Mouse (Mus musculus) thymus, postnatal 14 days (tissue): ENCODE measurements around the gene Casq2.

ENCODE experiments used
- DNase-seq: peaks from one replicate; pipeline ENCODE4 v3.0.0; 2021

The Casq2 gene

DNA sequence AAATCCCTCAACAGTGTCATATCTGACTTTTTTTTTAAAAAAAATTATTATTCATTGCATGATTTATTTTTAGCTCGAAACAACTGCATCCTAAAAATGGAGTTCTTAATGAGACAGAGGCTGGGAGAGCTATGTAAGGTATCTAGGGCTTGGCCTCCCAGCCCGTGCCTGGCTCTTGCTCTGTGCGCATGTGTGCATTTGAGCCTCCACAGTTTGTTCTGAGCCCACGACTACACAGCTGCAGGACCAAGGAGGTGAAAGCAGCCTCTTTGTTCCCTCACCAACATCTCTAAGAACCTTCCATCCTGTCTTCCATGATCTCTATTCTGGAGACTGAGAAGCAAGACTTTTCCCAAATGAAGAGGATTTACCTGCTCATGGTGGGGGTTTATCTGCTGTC lies at the start of gene Casq2:
Casq2 (plus strand) TSS at position 133 of the 400 bp plus-strand sequence.
- DNase-seq, result no peak

- no peak for DNase-seq
Measured at GRCm38 (mm10) chr3:102037806-102038205, 48.4 kb upstream of the Casq2 start.

DNA sequence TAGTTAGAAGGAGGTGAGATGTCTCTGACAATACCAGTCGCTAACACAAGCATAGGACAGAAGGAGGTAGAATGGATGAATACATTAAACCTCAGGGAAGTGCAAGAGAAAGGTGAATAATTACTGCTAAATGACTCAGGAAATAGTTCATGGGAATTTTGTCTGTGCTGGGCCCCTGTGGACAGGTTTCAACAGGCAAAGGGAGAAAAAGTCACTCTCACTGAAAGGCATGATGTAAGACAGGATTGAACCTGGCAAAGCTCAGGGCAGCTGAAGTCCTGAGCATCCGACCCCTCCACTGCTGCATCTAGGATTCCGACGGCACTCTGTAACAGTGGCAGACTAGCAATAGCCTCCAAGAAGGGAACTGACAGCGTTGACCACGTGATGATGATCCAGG lies 47.6 kb upstream of the Casq2 start:
- DNase-seq, result no peak

- DNase-seq, result no peak
Measured at GRCm38 (mm10) chr3:102041632-102042031, 44.6 kb upstream of the Casq2 start.

- no peak for DNase-seq
Measured at GRCm38 (mm10) chr3:102045071-102045470, 41.1 kb upstream of the Casq2 start.

DNA sequence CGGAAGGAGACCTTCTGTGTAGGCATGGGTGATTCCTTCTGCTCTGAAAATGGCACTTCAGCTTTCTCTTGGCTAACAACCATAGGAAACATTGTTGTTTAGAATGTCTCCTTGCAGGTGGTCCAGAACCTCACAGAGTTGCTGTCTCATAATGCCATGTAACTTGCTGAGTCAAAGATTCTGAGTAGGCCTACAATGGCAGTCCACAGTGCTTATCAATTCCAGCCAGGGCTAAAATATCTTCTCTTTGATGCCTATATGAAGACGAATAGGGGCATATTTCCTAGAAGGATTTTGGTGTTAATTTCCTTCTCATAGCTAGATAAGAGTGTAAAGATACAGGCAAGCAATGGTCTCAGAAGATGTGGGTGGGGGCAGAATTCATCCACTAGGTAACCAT lies 38.7 kb upstream of the Casq2 start:
- DNase-seq, result no peak

DNA sequence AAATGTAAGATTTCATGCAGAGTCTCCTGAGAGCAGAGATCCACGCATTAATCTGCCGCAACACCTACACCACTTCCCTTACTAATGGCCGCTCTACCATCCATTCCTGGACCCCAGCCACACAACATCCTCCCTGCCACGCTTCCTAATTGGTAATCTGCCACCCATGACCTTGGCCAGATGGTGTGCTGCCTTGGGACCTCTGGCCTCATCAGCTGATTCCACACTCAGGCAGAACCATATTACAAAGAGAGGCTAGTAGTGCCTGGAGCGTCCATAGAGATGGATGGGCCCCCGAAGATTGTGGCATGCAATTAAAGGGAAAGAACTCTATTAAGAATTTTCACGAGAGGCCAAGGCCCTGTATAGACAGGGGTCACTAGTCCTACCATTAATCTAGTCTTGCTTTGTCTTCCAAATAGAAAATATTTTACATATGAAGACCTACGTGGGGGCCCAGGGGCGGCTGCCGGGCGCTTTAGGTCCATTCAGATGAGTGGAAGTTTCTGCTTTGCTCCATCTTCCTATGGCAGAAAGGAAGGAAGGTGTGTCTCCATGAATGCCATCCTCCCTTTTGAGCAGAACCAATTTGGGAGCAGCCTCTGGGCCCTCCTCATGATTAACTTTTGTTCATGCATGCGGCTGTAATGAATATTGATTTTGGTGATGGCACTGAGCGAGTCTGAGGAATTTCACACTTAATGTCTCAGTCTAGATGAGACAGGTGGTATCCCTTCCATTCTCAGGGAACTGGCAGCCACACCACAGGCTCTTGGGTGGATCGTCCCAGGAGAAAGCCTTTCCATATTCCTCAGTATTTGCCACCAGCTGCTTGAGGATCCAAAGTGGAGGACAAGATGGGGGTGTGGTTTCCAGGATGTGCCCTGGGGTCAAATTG lies 36.8 kb upstream of the Casq2 start:
- DNase-seq, result no peak

DNA sequence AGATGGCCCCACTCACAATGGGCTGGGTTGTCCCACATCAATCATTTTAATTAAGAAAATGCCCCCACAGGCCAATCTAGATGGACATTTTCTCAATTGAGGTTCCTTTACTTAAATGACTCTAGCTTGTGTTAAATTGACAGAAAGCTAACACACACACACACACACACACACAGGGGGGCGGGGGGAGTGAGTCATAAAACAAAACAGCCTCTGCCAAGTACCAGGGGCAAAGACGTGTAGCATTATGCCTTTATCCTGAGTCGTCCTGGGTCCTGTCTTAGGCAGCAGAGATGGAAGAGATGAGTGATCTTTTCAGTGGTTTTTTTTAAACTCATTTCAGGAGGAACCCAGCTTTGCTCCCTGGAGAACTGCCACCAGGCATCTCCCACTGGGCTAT lies 34.2 kb upstream of the Casq2 start:
- no peak for DNase-seq

DNA sequence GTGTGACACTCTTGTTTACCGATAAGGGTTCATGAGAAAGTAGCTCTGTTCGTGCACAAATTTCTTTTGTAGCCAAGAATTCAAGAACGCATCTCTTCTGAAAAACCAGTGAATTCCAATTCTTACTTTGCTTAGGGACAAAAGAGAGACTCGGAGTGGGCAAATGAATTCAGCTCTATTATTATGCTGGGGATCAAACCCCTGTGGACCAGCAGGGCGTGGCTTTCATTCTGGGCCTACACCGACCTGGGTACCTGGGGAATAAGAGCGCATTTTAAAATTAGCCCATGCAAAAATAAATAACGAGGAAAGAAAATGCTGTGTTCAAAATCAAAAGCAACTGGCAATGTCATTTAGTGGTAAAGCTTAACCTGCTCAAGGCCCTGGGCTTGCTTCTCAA lies 32.9 kb upstream of the Casq2 start:
- DNase-seq, result no peak

DNA sequence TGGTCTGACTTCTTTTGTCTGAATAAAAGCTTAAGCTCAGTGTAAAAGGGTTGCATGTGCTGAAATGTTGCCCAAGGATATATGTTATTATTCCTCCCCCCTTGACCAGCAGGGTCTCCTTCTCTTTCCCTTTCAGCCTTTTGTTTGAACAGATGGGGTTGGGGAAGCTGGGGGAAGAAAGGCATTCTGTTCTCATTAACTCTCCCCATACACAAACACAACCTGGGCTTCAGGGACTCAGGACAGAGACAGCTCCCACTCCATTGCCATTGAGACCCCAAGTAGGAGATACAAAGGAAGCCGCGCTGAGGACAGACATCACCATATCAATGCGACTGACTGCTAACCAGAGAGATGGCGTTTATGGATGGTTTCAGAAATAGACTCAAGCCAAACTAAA lies 30.3 kb upstream of the Casq2 start:
- no peak for DNase-seq

DNA sequence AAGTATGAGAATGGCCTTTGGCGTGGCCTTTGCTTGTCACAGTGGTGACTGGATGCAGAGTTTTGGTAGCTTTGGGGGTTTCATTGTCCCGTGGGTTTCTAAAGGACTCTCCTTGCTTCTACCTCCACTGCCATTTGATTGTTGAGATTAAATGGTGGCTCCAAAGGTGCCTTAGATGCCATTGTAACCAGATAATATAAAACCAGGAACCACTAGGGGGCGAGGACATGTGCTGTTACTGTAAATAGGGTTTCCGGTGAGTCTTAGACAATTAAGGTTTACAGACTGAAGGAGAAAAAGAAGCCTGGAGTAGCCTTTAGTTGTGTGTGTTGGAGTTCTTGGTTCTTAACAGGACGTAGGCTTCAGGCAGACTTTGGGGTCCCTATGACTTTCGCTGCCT lies 26.1 kb upstream of the Casq2 start:
- DNase-seq, result no peak

DNA sequence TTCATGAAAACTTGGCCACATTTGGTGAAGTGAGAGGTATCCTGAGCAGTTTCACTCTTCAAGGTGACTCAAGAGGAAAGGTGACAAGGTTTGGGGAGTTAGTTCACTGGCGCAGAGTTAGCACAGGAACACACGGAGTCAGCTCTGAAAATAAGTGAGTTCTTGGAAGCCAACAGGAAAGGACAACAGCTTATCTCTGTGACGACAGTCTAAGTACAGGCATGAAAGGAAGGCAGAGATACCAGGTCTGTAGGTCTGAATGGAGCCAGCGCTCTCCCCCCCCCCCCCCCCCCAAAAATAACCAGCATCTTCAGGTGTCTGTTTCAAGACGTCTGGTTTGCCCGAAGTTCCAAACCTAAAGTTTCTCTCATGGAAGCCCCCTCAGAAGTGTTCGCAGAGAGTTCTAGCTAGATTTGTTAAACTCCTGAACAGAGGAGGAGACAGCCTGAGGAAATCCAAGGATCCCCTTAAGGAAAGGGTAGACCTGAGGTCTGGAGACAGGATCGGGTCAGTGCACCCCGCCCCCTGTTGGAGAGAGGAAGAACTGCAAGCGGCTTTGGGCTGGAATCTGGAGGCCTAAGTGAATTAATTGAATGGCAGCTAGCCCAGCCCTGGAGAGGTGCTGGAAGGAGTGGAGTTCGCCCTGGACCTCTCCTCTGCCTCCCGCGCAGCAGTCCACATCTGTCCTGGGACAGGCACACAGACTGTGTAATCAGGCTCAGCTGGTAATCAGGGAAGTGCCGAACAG lies 24.1 kb upstream of the Casq2 start:
- peak; percentile 54 for DNase-seq

- DNase-seq, result no peak
Measured at GRCm38 (mm10) chr3:102062671-102063010, 23.6 kb upstream of the Casq2 start.

- no peak for DNase-seq
Measured at GRCm38 (mm10) chr3:102063273-102064120, 22.7 kb upstream of the Casq2 start.

GRCm38 (mm10) chr3:102064566-102064965 lies 21.6 kb upstream of the Casq2 start:
- no peak for DNase-seq

DNA sequence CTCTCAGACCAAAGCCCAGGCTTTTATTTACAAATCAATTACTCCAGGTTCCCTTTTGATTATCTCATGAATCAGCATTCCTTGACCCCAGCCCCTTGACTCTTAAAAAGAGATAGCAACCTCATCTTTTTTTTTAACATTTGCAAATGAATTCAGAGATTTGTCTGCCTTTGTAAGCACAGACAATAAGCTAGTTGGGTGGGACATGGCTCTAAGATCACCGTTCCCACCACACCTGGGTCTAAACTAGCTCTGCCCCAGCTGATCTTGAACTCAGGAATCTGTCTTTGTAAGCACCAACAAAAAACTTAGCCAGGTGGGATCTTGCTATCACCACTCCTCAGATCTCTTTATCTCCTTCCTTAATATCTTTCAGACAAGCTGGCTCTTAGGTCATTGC lies 18.9 kb upstream of the Casq2 start:
- no peak for DNase-seq

DNA sequence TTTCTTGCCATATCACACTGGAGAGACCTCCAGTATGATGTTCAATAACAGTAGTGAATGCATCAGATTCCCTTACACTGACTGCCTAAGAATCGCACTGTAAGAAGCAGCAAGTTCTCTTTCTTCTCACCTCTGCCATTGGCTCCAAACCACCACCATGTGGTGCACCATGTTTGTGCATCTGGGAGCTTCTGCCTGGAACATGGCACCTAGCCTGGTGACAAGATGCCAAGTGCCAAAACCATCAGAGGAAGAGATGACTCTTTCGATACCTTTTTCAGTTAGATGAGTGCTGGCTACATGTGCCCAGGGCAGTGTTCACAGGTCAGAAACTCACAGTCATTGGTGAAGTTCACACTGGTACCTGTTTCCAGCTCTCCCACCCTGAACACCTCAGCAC lies 18.4 kb upstream of the Casq2 start:
- DNase-seq, result no peak

DNA sequence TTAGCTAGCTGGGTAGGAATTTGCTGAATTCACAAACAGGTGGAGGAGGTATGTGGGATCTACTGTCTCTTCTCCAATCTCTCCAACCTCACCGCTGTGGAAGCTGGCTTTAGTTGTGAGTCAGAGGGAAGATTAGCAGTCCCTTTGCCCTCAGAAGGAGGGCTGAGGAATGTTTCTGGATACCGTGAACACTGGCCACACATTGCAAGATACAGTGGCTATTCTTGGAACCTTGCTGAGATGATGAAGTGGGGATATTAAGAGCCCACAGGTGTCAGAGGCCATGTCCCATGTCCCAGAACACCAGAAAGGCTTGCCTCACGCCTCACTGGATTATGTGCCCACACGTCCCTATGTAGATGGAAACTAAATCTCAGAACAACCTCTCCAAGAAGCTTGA lies 17.0 kb upstream of the Casq2 start:
- no peak for DNase-seq

DNA sequence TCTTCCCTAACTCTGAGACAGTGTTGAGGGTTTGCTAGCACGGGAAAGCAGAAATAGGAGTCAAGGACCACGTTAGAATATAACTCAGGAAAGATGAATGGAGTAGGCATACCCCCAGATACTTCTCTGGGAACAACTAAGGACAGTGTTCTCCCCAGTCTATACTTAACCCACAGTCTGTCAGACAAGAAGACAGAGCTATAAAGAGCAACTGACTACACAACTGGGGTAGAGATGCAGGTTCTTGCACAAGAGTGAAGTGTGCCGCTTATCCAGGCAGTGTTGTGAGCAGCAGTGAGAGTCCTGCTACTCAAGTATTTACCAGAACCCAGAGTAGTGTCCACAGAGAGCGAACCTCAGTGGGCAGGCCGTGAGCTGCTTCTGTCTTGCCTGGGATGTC lies 16.5 kb upstream of the Casq2 start:
- DNase-seq, result no peak

DNA sequence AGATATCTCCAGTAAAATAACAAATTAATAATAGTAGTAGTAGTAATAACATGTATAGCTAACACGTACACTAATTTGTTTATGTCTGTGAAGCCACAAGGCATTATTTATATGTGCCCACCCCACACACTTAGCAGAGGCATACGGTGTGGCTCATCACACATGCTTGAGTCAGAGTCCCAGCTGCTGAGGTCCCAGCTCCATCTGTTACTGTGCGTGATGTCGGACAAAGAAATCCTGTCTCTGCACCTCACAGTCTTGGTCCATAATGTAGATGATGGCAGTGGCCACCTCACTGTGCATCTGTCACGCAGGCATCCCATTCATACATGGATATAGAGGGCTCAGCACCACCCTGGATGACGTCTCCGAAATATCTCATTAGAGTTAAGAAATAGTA lies 15.9 kb upstream of the Casq2 start:
- DNase-seq, result no peak

DNA sequence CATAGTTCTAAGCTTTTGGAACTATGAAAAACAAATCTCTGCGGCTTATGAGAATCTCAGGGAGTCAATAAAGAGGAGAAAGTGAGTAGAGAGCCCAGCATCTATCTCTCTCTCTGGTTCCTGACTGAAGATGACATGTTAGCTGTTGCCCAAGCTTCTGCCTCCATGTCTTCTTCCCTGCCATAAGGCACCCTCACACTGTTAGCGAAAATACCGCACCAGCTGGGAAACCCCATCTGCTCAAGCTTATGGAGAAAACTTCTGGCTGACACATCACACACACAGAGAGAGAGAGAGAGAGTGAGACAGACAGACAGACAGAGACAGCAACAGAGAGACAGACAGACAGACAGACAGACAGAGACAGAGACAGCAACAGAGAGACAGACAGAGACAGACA lies 15.2 kb upstream of the Casq2 start:
- no peak for DNase-seq

- DNase-seq, result no peak
Measured at GRCm38 (mm10) chr3:102079413-102079812, 6.8 kb upstream of the Casq2 start.

DNA sequence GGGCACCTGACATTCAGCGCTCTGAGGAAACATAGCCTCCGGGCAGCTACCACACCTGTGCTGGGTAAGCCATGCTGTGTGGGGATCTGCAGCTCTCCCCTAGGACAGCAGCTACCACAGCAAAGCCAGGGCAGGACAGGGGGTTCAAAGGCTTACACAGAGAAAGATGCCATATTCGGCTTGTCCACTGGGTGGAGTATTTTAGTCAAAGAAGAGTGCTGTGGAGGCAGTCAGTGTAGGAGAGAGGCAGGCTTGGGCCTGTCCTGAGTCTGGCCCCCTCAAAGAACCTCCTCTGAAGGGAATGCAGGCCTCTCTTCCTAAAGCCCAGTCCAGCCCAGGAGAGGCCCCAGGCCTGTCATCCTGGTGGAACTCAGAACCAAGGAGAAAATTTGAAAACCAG lies 4.4 kb upstream of the Casq2 start:
- peak; percentile 24 for DNase-seq
